Mouse (Mus musculus) heart, postnatal 10 days (tissue): Measurements from ENCODE around the gene Slc52a3. TPM values are rescaled to one million over a fixed set of nuclear protein-coding genes. Genes with fewer than 3 reads are reported as not detected.
A peak's percentile ranks its signal among the peaks of the same experiment; 100 is the strongest.

ENCODE experiments used
- DNase-seq, 2 experiments: peaks; one replicate each; pipeline ENCODE4 v3.0.0; 2021
- intact Hi-C: fragments of 180-260 bp; cut with DNase I; formaldehyde crosslinking; loops from one replicate; pipeline ENCODE4 v1.15.1; 2025
- total RNA-seq, 2 experiments: library from RNA; stranded (reverse); gene quantifications; 2 replicates each; pipeline ENCODE4 v1.2.3; 2021

The Slc52a3 gene
- 1 to 10 TPM; 2.1 to 2.6 TPM for total RNA-seq

DNA sequence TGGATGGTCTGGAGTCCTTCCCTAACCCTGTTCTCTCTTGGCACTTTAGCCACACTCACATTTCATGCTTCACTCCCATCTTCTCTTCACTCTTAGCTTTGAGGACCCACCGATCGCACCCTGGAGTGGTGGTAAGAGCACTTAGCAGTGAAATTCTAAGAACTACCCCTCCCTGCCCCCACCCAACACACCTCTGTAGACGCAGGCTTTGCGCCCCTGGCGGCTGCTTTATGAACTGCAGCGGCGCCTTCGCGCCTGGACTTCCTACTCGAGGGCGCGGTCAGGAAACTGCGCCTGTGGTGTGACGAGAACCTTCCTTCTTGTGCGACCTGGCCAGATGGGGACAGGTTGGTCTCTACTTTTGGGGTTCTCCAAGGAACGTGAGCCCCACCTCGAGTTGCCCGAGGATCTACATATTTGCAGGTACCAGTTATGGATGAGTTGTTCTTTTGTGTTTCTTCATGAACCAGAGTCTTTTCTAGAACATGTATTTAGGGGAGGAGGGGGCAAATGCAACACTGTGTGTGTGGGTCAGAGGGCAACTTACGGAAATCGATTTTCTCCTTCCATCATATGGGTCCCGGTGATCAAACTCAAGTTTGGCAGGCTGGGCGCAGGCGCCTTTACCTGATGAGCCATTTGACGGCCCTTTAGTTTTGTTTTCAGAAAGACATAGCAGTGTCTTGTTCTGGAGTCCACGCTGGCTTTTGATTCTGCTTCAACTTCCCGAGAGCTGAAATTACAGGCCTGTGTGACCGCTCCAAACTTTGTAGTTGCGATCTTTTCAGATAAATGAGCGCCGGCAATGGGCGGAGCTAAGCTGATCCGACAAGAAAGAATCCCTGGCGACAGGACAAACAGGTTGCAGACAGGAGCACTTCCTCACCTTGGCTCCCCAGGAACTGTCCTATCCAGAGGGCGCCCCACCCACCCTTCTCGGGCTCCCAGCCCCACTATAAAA, at the start of gene Slc52a3:
Gene Slc52a3, plus strand, starts transcription at position 283 of the 961 bp plus-strand sequence.
- intact Hi-C loops: loop anchor here (2.0 to 10.0 kb wide), 2 partner anchors 24 to 252 kb away; partner anchors contain the start of gene Psmf1
- DNase-seq: peak; percentile 89 to 95

- intact Hi-C loops: loop anchor here (10.0 kb wide), 1 partner anchor 157 kb away; the partner anchor contains the start of gene Srxn1
- DNase-seq: no peak
Observed at GRCm38 (mm10) chr2:151947617-151948016, 48.7 kb upstream of the Slc52a3 start.

GRCm38 (mm10) chr2:151948311-151948710, 48.0 kb upstream of the Slc52a3 start:
- DNase-seq: peak in 1 of 2 experiments; percentile 29
- intact Hi-C loops: loop anchor here (10.0 kb wide), 1 partner anchor 156 kb away; the partner anchor contains the start of gene Srxn1

DNA sequence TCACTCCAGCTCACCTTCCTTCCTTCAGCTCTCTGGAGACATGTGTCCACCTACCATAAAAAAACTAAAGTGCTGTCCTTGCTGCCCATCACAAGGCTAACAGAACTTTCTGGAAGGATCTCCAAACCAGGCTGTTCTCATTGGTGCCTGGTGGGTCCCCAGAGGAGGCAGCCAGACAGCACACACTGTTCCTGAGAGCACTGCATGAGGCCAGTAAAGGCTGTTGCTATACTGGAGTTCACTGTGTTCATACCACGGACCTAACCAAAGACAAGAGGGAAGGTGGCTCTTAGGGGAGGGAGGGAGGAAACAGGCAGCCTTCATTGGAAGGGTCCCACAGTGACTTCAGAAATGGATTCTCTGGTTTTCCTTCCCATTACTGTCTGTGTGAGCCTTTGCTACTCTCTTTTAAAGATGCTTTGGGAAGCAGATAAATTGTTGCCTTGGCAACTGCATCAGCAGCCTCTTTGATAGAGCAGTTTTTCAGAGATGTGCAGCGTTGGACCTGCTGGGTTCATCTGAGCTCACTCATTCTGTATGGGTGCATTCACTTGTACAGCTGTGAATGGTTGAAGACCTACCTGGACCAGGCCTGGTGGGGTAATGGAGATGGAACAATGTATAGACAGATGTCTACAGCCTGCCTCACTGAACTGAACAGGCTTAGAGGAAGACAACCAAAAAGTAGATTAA, 47.1 kb upstream of the Slc52a3 start:
- intact Hi-C loops: loop anchor here (10.0 kb wide), 1 partner anchor 156 kb away; the partner anchor contains the start of gene Srxn1

DNA sequence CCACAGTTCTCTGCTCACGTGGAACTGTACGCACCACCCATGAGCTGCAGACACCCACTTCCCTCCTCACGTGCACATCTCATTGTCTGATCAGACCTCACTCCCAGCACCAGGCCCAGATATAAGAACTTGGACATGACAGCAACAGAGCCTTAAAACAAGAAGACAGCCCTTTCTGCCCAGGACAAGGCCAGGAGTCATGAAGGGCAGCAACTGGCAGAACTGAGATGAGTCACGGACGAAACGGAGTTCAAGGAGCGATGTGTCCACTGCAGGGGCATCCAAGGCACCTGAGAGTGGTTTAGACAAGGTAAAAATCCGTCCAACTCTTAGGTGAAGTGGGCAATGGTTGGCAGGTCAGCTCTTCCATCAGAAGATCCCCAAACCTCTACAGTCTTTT, 42.6 kb upstream of the Slc52a3 start:
- no peak for DNase-seq
- intact Hi-C loops: no loop called here

More for the DNA sequence above, 47.1 kb upstream of the Slc52a3 start:
- no peak for DNase-seq

- intact Hi-C loops: no loop called here
- no peak for DNase-seq
Observed at GRCm38 (mm10) chr2:151956500-151957137, 39.7 kb upstream of the Slc52a3 start.

DNA sequence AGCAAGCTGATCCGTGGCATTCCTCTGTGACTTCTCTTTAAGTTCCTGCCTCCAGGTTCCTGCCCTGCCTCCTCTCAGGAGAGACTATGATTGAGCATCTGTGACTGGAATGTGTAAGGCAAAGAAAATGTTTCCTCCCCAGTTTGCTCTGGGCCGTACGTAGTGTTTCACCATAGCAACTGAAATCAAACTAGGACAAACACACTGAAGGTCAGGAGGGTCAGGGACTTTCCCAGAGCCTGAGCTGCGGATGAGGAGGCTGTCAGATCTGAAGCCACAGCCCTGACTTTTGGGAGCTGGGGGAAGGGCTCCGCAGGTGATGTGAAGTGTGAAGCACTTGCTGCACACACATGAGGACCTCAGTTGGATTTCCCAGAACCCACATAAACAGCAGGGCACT, 37.0 kb upstream of the Slc52a3 start:
- peak in 1 of 2 experiments; percentile 48 for DNase-seq
- intact Hi-C loops: no loop called here

DNA sequence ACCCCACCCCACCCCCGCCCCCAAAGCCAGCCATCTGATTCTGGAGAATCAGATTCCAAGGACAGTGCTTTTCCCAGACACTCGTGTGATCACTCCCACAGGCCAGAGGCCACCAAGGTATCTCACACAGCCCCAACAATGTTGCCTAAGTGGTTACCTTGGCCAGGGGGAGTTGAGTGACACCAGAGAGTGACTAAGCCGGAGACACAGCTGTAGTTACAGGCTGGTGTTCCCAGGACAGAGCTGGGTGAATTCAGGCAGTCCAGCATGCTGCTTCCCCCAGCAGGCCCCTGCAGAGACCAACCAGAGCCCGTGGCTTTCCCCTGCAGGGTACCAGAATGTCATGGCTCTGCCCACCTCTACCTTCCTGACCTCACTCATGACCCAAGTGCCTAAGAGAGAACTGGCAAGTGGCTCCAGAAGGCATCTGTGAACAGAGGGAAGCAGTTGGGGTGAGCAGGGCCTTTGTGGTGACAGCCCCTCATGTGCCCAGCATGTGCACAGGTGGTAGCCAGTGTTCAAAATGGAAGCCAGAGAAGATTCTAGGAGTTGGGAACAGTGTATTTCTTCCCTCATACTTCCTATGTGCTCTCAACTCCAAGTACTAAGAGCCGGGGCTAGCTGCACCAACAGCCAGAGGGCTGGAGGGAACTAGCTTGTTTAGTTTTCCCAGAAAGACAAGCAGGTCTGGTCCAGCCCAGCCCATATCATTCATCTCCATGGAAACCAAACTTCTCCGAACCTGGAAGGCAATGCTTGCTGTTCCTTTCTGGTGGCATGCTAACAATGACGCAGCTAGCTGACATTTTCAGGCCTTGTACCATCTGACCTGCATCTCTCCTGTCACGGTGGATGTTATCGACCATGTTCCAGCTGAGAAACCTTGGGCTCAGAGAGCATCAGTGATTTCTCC, 34.8 kb upstream of the Slc52a3 start:
- DNase-seq: no peak
- intact Hi-C loops: no loop called here

DNA sequence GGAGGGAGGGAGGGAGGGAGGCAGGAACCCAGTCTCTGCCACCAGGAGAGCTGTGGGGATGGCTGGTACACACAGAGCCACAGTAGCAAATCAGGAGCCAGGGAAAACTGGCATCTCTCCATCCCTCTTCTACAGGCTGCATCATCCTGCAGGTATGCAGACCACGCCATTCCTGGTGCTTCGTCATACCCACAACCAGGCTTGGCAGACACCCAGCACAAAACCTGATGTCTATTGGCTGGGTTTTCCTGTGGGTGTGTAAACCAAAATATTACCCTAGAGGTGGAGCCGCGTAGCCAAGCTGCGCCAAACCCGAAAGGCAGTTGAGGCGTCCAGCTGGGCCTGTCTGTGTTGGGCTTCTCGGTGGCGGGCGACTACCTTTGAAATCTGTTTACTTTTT, 33.8 kb upstream of the Slc52a3 start:
- DNase-seq: peak; percentile 85
- intact Hi-C loops: no loop called here

DNA sequence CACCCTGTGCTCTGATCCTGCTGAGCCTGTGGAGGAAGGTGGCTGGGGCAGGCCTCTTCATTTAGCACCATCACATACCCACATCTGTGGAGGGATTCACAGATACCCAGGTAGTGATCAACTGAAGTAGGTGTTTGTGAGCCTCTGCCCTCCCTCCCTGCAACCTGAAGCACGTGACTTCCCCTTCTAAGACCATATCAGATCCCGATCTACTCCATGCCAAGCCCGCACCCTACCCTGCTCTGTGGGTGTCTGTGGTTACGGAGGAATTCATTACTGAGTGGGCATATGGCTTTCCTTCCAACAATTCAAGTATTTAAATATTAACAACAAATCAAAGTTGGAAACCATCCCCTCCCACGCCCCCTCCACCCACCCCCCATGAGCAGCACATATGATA, 33.0 kb upstream of the Slc52a3 start:
- intact Hi-C loops: no loop called here
- DNase-seq: no peak

- no peak for DNase-seq
- intact Hi-C loops: no loop called here
Observed at GRCm38 (mm10) chr2:151964052-151964451, 32.3 kb upstream of the Slc52a3 start.

DNA sequence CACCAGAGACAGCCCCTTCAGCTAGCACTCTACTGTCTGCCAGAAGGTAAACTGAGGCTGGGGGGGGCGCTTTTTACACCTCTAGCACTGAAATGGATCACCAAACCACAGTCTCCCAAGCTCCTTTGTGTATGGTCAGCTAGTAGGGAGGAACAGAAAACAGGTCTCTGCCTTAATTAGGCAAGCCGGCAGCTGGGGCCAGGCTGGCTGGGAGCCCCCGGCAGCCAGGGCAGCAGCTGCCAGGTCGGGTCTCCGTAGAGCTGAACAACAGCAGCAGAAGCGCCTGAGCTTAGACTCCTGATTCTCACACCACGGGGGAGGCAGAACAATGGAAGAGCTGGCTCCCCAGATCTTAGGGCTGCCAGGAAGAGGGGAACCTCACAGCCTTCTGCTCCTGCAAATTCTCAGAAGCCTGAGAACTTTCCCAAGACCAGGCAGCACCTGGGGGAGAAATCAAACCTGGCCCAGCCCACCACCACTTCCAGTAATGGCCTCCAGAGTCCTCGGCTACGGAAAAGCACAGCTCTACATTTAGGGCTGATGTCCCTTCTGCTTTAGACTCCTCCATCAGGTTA, 29.0 kb upstream of the Slc52a3 start:
- peak in 1 of 2 experiments; percentile 26 for DNase-seq

DNA sequence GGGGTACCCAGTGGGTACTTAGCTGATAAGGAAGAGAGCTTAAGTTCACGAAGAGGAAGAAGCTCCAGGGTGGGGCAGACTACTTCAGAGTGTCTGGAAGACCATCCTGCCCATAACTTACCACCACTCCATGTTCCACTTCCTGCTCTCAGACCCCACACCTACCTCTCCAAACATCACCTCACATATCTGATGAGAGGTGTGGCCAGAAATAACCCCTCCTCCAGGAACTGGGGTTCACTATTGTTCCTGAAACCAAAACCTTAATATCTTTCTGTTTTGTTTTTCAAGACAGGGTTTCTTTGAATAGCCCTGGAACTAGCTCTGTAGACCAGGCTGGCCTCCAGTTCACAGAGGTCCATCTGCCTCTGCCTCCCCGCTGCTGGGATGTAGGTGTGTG, 28.5 kb upstream of the Slc52a3 start:
- intact Hi-C loops: no loop called here
- DNase-seq: no peak

More for the DNA sequence above, 29.0 kb upstream of the Slc52a3 start:
- intact Hi-C loops: no loop called here

DNA sequence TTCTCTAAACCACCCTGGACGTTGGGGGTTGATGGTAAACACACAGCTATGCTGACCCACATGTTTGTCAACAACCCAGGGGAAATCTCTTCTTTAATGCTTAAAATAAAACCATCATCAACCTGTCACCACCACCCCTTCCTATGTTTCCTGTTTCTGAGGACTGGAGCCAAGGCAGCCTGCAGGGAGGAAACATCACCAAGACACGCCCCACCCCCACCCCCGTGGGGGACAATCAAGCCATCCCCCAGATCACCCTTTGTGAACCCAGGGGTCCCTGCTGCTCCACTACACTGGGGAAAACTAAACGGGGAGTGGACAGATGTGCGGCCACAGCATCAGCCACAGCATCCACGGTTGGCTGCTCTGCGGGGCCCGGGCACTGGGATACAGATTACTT, 27.9 kb upstream of the Slc52a3 start:
- no peak for DNase-seq
- intact Hi-C loops: no loop called here

- intact Hi-C loops: no loop called here
- no peak for DNase-seq
Observed at GRCm38 (mm10) chr2:151968986-151969385, 27.3 kb upstream of the Slc52a3 start.

DNA sequence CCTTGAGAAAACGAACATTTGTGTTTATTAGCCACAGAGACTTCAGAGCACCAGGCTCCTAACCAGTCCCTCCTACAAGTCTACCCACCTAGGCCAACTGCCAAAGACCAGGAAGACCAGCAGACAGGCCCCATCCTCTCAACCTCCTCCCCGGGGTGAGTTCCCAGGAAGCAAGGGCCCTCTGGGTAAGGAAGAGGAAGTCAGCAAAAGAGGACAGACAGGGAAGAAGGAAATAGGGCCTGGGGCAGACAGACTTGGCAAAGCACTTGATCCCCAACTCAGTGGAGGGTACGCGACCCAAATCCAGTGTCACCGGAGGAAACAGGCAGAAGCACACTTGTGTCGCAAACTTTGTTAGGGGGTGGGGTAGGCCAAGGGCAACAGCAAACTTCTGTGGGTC, 26.9 kb upstream of the Slc52a3 start:
- no peak for DNase-seq
- intact Hi-C loops: no loop called here

DNA sequence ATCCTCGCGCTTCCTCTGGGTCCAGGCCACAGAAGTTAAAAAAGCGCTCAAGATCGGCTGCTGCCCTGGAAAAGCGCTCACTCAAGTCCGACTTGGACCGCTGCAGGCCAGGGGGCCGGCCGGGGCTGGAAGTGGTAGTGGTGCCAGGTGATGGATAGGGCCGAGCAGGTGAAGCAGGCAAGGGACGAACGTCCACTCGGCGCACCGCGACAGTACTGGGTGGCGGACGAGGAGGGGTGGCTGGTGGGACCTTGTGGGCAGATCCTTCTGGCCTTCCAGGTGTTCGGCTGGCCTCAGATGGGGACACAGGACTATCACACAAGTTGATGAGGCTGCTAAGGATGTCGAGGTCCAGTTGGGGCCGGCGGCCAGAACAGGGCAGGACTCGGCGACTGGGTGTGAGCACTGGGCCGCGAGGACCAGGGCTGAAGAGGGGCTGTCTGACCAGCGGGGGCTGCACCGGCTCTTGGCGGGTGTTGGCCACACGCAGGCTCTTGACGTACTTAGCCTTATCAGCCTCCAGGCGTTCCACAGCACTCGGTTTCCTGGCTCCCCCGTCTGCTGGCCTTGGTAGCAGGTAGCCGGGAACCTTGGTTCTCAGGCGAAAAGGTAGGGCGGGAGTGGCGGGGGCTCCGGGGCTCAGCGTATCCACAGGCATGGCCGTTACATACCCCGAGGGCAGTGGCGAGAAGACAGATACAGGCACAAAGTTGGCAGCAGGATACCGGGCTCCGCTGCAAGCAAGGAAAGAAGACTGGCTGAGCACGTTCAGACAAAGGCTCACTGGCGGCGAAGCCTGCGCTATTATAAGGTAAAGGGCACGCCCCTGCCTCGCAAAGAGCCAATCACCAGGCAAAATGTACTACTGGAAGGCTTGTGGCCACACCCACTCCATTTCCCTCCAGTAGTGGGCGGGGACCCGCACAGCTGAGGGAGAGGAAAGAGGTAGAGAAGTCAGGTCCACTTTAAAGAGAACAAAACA, 25.8 kb upstream of the Slc52a3 start:
- intact Hi-C loops: no loop called here
- DNase-seq: peak; percentile 90 to 92

DNA sequence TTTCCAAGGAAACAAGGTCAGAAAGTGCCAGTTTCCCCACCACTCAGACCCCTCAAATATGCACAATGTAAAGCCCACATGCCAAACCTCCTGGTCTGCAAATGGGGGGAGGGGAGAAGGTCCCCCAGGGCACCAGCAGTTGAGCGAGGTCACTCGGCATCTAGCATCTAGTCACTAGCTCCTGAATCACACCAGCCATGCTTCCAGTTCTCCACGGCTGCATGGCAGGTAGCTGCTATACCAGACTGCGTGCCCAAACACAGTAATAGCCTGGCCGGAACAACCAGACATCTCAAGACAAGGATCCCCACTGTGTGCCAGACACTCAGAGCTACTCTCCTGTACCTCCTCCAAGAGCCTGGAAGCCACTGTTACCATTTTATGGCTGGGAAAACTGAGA, 24.6 kb upstream of the Slc52a3 start:
- intact Hi-C loops: loop anchor here (2.0 kb wide), 1 partner anchor 25 kb away; the partner anchor contains the start of gene Slc52a3

More for the DNA sequence above, 24.6 kb upstream of the Slc52a3 start:
- DNase-seq: no peak
